Mouse (Mus musculus) erythroblast, embryonic 14.5 days (primary cell): ENCODE data around the gene Cytip. TPM values are rescaled to one million over a fixed set of nuclear protein-coding genes. Genes with fewer than 3 reads are reported as not detected.

Experiments
- H3K27me3 ChIP-seq: 2 replicates; pipeline ENCODE4 v1.6.1; 2012; ENCODE audit warnings: inconsistent platforms; ENCODE audit not compliant: control insufficient read depth
- H3K36me3 ChIP-seq: 2 replicates; pipeline ENCODE4 v1.6.1; 2012; ENCODE audit warnings: mild to moderate bottlenecking, inconsistent platforms; ENCODE audit not compliant: control insufficient read depth
- H3K4me1 ChIP-seq: 2 replicates; pipeline ENCODE4 v1.6.1; 2012; ENCODE audit warnings: inconsistent platforms; ENCODE audit not compliant: control insufficient read depth
- H3K4me3 ChIP-seq: replicated peaks from 2 replicates; pipeline ENCODE3; 2012; ENCODE audit warnings: moderate library complexity, mild to moderate bottlenecking, inconsistent platforms
- H3K9me3 ChIP-seq: 2 replicates; pipeline ENCODE4 v1.6.1; 2012; ENCODE audit warnings: low read length, inconsistent platforms, mixed read lengths; ENCODE audit not compliant: control insufficient read depth
- GATA1 ChIP-seq: IDR thresholded peaks from 2 replicates; pipeline ENCODE4 v1.6.1; 2012; ENCODE audit warnings: low read length, inconsistent platforms, mixed read lengths
- TAL1 ChIP-seq: IDR thresholded peaks from 3 replicates; pipeline ENCODE4 v1.6.1; 2012; ENCODE audit warnings: low read length, inconsistent platforms, mixed read lengths
- polyA plus RNA-seq: library from polyadenylated mRNA; stranded (reverse); fragments of >175 nt; gene quantifications from 2 replicates; pipeline ENCODE4 v1.2.3, GENCODE M21; 2012

Gene Cytip
- polyA plus RNA-seq, 1 experiment: not detected

DNA sequence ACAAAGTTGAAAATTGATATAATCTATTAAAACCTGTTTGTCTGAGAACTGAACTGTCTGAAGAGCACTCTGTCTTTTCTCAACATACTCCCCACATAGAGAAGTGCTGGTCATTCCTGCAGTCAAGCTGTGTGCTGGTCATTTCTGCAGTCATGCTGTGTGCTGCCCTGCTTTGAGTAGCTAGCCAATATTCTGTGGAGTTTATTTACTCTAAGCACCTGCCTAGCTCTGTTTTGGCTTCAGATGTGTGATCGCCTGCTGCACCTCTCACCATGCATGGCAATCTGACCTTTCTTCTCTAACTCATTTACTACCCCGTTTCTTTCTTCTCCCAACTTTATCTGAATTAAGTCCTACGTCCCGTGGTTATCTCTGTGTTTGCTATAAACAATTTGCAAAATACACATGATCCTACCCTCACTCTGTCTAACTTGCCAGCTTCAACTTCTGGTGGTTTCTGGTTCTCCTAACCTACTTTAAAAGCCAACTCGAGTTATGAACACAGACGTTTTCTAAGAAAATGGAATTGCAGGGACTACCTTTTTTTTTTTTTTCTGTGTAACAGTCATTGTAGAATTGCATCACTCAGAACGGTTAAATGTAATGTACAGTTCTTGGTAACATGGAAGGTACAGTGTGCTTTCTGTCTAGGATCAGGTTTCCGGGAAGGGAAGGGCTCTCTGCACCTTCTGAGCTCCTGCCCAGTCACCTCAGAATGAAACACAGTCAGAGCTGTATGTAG lies 7.9 kb downstream of the Cytip start:
- TF ChIP-seq TAL1: no peak
- TF ChIP-seq GATA1: no peak
- no peaks in the 10 kb centered on the region for H3K4me1 ChIP-seq
- no peaks in the 10 kb centered on the region for H3K36me3 ChIP-seq
- no peaks in the 10 kb centered on the region for H3K27me3 ChIP-seq
- H3K9me3 ChIP-seq: no peaks in the 10 kb centered on the region
- H3K4me3 ChIP-seq: no peak overlapping the region

DNA sequence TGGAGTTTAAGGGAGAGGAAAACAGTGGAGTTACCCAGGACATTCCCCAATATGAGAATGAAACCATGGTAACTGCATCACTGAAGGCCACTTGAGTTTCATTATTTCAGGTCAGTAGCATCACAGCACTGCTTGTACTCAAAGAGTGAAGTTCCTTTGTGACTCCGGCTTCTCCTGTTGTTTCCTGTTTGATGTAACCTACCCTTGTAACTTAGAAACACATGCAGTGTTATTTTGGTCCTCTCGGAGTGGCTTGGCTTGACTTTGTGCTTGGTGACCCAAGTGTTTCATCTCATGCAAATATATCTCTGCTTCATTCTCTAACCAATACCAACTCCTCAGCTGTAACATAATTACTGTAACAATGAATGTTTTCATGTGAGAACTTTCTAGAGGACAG lies 11.1 kb downstream of the Cytip start:
- Histone ChIP-seq H3K4me3 (no peak overlapping the region), H3K27me3 (no peaks in the 10 kb centered on the region), H3K36me3 (no peaks in the 10 kb centered on the region), H3K4me1 (no peaks in the 10 kb centered on the region), H3K9me3 (no peaks in the 10 kb centered on the region)
- TF ChIP-seq TAL1: no peak
- TF ChIP-seq GATA1: no peak

DNA sequence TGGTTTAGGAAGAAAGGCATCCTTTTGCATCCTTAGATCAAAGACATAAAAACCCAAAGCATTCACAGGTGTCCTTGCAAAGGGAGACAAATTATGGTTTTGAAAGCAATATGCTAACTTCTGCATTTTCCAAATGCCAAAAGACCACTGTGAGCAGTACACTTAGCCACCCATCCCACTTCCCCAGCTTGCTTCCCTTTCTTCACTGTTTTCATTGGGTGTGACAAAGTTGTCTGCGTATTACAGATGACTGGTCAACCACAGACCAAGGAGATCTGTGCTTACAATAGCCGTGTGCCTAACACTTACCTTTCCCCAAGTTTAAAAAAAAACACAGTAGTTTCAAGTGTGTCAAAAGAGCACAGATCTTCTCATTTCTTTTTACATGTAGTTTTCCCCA lies 11.7 kb downstream of the Cytip start:
- H3K4me3 ChIP-seq: no peak overlapping the region
- TF ChIP-seq GATA1: no peak
- TF ChIP-seq TAL1: no peak
- H3K4me1 ChIP-seq: no peaks in the 10 kb centered on the region
- no peaks in the 10 kb centered on the region for H3K9me3 ChIP-seq
- H3K27me3 ChIP-seq: no peaks in the 10 kb centered on the region
- no peaks in the 10 kb centered on the region for H3K36me3 ChIP-seq

DNA sequence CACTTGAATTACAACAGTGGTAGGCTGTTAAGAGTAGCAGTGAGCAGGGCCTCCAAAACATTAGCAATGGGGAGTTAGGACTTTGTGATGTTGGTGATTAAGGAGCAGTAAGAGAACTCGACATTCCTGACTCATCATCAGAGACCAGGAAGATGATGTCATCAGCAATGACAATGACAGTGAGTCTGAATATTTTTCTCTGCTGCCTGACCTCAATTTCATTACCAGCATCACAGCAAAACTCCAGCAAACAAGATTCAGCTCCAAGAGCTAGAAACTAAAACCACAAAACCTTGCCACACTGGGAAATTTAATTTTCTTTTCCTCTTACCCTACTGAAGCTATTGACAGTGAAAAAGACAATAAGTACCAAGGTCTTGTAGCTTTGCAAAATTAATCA lies 14.6 kb downstream of the Cytip start:
- Histone ChIP-seq H3K36me3 (no peaks in the 10 kb centered on the region), H3K27me3 (no peaks in the 10 kb centered on the region), H3K4me1 (no peaks in the 10 kb centered on the region), H3K9me3 (no peaks in the 10 kb centered on the region), H3K4me3 (no peak overlapping the region)
- TF ChIP-seq GATA1 (no peak), TAL1 (no peak)

DNA sequence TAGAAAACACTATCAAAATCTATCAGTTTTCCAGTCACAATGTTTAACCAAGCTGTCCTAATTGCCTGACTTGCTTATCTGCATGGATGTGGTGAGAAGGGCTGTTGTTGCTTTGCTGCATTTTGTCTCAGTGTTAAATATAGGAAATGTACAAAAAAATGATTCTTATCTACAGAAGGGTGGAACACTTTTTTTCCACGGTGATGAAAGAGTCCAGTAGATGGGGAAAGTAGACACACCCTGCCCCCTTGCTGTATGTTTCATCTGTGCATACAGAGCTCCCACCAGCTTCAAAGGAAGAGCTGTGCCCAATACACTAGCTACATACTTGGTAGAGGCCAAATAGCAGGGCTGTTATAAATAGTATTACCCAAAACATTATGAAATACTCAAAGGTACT lies 16.3 kb downstream of the Cytip start:
- H3K27me3 ChIP-seq: no peaks in the 10 kb centered on the region
- TF ChIP-seq GATA1: no peak
- no peaks in the 10 kb centered on the region for H3K36me3 ChIP-seq
- no peak overlapping the region for H3K4me3 ChIP-seq
- no peaks in the 10 kb centered on the region for H3K4me1 ChIP-seq
- no peaks in the 10 kb centered on the region for H3K9me3 ChIP-seq

DNA sequence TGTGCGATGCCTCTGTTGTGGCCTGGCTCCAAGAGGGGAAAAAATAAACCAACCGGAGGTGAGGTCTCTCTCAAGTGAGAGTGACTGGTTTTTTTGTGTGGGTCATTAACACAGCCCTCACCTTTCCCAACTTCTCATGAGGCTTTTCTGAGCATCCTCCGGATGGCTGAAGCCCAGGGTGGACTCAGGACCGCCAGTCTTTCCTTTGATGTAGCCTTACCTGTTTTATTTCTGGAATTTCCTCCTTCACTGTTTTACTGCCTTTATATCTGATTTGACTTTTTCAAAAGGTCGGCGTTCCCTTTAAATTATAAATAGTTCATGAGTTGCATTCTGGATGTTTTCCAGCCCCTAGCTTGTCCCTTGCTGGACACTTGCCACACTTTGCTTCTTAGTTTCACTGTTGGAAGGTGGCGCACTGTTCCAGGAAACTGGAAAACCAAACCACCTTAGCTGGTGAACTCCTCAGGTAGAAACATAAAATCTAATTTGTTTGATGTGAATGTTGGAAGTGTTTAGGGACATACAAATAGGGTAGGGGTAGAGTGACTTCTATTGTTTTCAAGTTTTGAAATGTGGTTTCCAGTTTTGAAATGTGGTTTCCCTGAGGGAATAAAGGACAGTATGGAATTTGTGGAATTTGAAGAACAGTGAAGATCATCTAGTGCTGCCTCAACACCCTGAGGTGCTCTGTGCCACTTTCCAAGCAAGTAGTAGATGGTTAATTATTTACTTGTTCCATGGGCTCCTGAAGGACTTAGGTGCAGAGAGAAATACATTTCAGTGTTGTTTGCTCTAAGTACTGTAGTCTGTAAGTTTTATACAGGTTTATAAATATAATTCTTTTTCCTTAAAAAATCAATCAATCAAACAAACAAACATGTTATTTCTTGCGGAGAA lies 19.7 kb downstream of the Cytip start:
- no peak for TF ChIP-seq TAL1
- TF ChIP-seq GATA1: no peak

DNA sequence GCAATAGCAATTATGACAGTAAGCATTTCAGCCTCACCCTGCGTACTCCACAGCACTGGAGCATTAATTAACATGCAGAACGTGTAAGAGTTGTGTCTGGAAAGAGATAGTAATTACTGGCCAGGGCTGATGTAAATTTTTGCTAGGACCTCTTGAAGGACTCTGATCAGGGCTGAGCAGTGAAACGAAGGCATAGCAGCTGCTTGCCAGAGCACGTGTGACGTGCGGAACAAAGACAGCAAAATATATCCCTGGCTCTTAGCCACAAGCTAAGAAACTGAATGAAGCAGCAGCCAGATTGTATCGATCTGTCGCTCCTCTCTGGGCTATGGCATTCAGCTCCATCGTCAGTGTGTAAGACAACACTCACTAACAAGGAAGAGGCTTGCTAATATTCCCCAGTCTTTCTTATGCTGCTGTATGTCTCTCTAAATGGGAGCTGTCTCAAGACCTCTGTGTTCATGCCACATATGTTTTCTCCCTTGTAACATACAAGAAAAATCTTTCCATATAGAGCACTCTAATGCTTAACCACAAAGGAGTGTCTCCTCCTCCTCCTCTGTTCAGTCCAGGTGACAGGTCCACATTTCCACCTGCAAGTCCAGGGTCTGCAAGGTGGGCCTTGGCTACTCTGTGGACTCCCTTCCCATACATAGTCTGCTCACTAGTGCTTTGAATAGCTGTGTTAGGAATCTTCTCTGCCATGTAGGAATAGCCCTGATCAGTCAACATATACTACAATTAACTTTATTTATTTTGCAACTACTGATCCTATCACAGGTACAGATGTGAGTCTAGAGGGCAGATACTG lies 20.7 kb downstream of the Cytip start:
- Histone ChIP-seq H3K36me3 (no peaks in the 10 kb centered on the region), H3K27me3 (no peaks in the 10 kb centered on the region), H3K4me1 (no peaks in the 10 kb centered on the region), H3K9me3 (no peaks in the 10 kb centered on the region), H3K4me3 (no peak overlapping the region)
- TF ChIP-seq TAL1: no peak
- no peak for TF ChIP-seq GATA1

More for the DNA sequence above, 19.7 kb downstream of the Cytip start:
- no peaks in the 10 kb centered on the region for H3K9me3 ChIP-seq
- H3K4me3 ChIP-seq: no peak overlapping the region
- no peaks in the 10 kb centered on the region for H3K36me3 ChIP-seq
- H3K27me3 ChIP-seq: no peaks in the 10 kb centered on the region
- no peaks in the 10 kb centered on the region for H3K4me1 ChIP-seq

DNA sequence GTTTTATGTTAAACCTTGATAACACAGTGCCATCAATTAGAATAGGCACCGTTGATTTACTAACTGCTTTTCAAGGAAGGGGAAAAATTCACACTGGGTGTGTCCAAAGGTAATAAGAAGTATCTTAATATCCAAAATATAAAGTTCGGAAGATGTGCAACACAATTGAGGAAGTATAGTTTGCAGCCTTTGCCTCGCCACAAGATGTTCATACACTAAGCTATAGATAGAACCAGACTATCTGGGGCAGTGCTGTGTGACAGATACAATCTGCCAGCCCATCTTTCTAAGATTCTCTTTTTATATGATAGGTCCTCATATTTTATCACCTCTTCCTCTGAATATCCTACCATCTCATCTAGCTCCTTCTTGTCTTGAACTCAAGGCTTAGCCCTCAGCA lies 22.4 kb downstream of the Cytip start:
- Histone ChIP-seq H3K4me1 (no peaks in the 10 kb centered on the region), H3K27me3 (no peaks in the 10 kb centered on the region), H3K36me3 (no peaks in the 10 kb centered on the region), H3K4me3 (no peak overlapping the region), H3K9me3 (no peaks in the 10 kb centered on the region)
- TF ChIP-seq GATA1 (no peak), TAL1 (no peak)

DNA sequence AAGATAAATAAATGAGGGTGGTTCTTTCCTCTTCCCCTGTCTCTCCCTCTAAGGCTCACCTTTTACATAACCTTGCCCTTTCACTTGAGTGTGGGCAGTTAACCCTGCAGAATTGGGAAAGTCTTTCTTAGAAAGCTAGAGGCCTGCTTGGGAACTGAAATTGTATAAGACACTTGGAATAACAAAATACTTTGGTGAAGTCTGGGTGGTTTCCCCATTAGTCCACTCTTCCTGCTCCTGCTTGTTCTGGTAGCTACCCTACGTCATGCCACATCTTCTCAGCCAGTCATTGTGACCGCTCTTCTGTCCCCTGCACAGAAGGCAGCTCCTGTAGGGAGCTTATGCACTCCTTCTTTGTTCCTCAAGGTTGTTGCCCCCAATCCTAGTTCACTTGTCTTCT lies 26.2 kb downstream of the Cytip start:
- TF ChIP-seq TAL1 (no peak), GATA1 (no peak)
- Histone ChIP-seq H3K4me1 (no peaks in the 10 kb centered on the region), H3K36me3 (no peaks in the 10 kb centered on the region), H3K27me3 (no peaks in the 10 kb centered on the region), H3K9me3 (no peaks in the 10 kb centered on the region), H3K4me3 (no peak overlapping the region)
